Mouse (Mus musculus) spleen, postnatal 0 days (tissue): ENCODE measurements around the gene Ankmy1. TPM values are rescaled to one million over a fixed set of nuclear protein-coding genes. Genes with fewer than 3 reads are reported as not detected.
A peak's percentile ranks its signal among the peaks of the same experiment; 100 is the strongest.

Experiments used
- microRNA counts: library from miRNA; unstranded; fragments of <30 nt; microRNA quantifications from one replicate; lab custom pipeline; 2015
- polyA plus RNA-seq: library from polyadenylated mRNA; unstranded; fragments of >200 nt; fragmentation: Nextera tagmentation; extraction: Ambion mirVana; gene quantifications from 2 replicates; pipeline ENCODE4 v1.2.1, GENCODE M21; 2015

Gene Ankmy1
- 0.04 TPM in 1 of 2 replicates, not detected in the other for polyA plus RNA-seq

GRCm38 (mm10) chr1:92902786-92903185 lies at the start of gene Ankmy1:
Gene Ankmy1 (minus strand): TSS chr1:92902906.

GRCm38 (mm10) chr1:92950607-92951006 lies 47.9 kb upstream of the Ankmy1 start, which contains the start of gene Gpr35:
Gene Gpr35 (plus strand): TSS chr1:92950865.

GRCm38 (mm10) chr1:92934182-92934827 lies 31.6 kb upstream of the Ankmy1 start, which contains the start of gene Capn10:
Gene Capn10 (plus strand): TSS chr1:92934376.

GRCm38 (mm10) chr1:92910239-92910885 lies 7.7 kb upstream of the Ankmy1 start, which contains the start of gene Rnpepl1:
Gene Rnpepl1 (plus strand): TSS chr1:92910783.

GRCm38 (mm10) chr1:92906779-92907631 lies 4.3 kb upstream of the Ankmy1 start, which contains the start of gene Dusp28:
Gene Dusp28 (plus strand): TSS chr1:92906981.

GRCm38 (mm10) chr1:92831188-92832001 lies 71.3 kb downstream of the Ankmy1 start, which contains the start of gene Gpc1:
Gene Gpc1 (plus strand): TSS chr1:92831645.

MicroRNA genes within 50 kb of the gene (microRNA counts, 519-probe panel; counts per million panel counts)
- 3,971 counts per million, percentile 16 among the panel's probes with 10 or more counts for microRNA mmu-miR-149 (lab: Ali Mortazavi, UCI)

Other genes with a start within 250 kb of the Ankmy1 start
- gene Gpc1, start 71.3 kb downstream of the Ankmy1 start, polyA plus RNA-seq: 9.5 and 13.5 TPM in 2 replicates
- 11.0 and 12.3 TPM in 2 replicates for gene Dusp28, start 4.1 kb upstream of the Ankmy1 start, polyA plus RNA-seq
- gene Rnpepl1, start 7.9 kb upstream of the Ankmy1 start, polyA plus RNA-seq: 18.1 and 23.2 TPM in 2 replicates
- gene Capn10, start 31.5 kb upstream of the Ankmy1 start, polyA plus RNA-seq: 13.7 and 15.4 TPM in 2 replicates
- 1.8 and 2.6 TPM in 2 replicates for gene Gpr35, start 48.0 kb upstream of the Ankmy1 start, polyA plus RNA-seq
- gene Aqp12, start 103.4 kb upstream of the Ankmy1 start, polyA plus RNA-seq: 0.12 and 0.73 TPM in 2 replicates
- gene Kif1a, start 199.0 kb upstream of the Ankmy1 start, polyA plus RNA-seq: 1.9 and 2.8 TPM in 2 replicates
- gene Agxt, start 232.3 kb upstream of the Ankmy1 start, polyA plus RNA-seq: 0.40 and 0.45 TPM in 2 replicates